Mouse (Mus musculus) cerebellum, adult 2 months (tissue): ENCODE results near the gene Npas3.

ENCODE experiments used
- CTCF ChIP-seq: fragments of 200-500 bp; IDR thresholded peaks from 2 replicates; pipeline ENCODE4 v1.5.1; 2011; ENCODE audit warnings: low read depth, mild to moderate bottlenecking, control low read depth, low read length, moderate library complexity, borderline replicate concordance; ENCODE audit not compliant: insufficient read depth
- POLR2A ChIP-seq: fragments of 200-500 bp; IDR thresholded peaks from 2 replicates; pipeline ENCODE4 v1.6.1; 2011; ENCODE audit warnings: low read length, control low read depth, borderline replicate concordance; ENCODE audit not compliant: insufficient read depth

DNA sequence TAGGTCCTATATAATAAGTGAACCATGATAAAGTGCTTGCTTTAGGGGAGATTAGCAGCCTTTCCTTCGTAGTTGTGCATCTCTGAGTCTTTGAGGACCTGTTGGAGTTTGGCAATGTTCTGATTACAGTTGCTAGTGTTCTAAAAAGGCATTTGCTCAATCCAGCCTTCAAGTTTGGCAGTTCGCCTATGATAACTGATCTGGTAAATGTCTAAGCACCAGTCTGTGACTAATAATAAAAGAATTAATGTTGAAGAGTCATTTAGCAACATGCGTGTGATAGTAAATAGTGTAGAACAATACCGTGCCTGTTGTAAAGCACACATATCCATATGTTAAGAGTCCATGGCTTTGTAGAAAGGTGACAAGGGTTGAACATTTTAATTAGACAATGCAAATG, 173.2 kb downstream of the Npas3 start:
- TF ChIP-seq CTCF = no peak
- TF ChIP-seq POLR2A = no peak
